Mouse (Mus musculus): Measurements from ENCODE around the gene Ldlrad1. TPM values are rescaled to one million over a fixed set of nuclear protein-coding genes. Genes with fewer than 3 reads are reported as not detected.

Ldlrad1 gene
- not detected in 2 replicates for polyA plus RNA-seq (2012; ENCODE audit: insufficient read depth, insufficient read length, missing spikeins)

GRCm38 (mm10) chr4:107208880-107209279 lies at the start of gene Ldlrad1:
Gene Ldlrad1, plus strand, starts transcription at chr4:107209180.
- no peaks in the 10 kb centered on the region for H3K4me1 ChIP-seq (ENCODE audit: control insufficient read depth, insufficient read depth, insufficient read length, low read length)
- no peak within 1 kb of the TSS for H3K4me3 ChIP-seq (ENCODE audit: insufficient read depth, low read depth, low read length)
- H3K27ac ChIP-seq (replicated peaks; ENCODE audit: low read depth, low read length): no peak within 1 kb of the TSS

- Histone ChIP-seq H3K27ac (replicated peaks; ENCODE audit: low read depth, low read length) (peak overlapping the region; percentile 26), H3K4me1 (ENCODE audit: control insufficient read depth, insufficient read depth, insufficient read length, low read length) (peaks cover 5% of the 10 kb centered on the region; the same call in 1 of the 2 replicates), H3K4me3 (ENCODE audit: insufficient read depth, low read depth, low read length) (no peak overlapping the region)
Observed at GRCm38 (mm10) chr4:107160181-107160580, 48.8 kb upstream of the Ldlrad1 start.

- Histone ChIP-seq H3K4me1 (ENCODE audit: control insufficient read depth, insufficient read depth, insufficient read length, low read length) (peaks cover 5% of the 10 kb centered on the region; the same call in 1 of the 2 replicates), H3K4me3 (ENCODE audit: insufficient read depth, low read depth, low read length) (no peak overlapping the region), H3K27ac (replicated peaks; ENCODE audit: low read depth, low read length) (no peak overlapping the region)
Observed at GRCm38 (mm10) chr4:107163341-107163740, 45.6 kb upstream of the Ldlrad1 start.

GRCm38 (mm10) chr4:107163756-107164587 lies 45.0 kb upstream of the Ldlrad1 start:
- Histone ChIP-seq H3K4me3 (ENCODE audit: insufficient read depth, low read depth, low read length) (no peak overlapping the region), H3K4me1 (ENCODE audit: control insufficient read depth, insufficient read depth, insufficient read length, low read length) (peaks cover 5% of the 10 kb centered on the region; the same call in 1 of the 2 replicates), H3K27ac (replicated peaks; ENCODE audit: low read depth, low read length) (no peak overlapping the region)

- Histone ChIP-seq H3K4me3 (ENCODE audit: insufficient read depth, low read depth, low read length) (no peak overlapping the region), H3K27ac (replicated peaks; ENCODE audit: low read depth, low read length) (no peak overlapping the region), H3K4me1 (ENCODE audit: control insufficient read depth, insufficient read depth, insufficient read length, low read length) (no peaks in the 10 kb centered on the region)
Observed at GRCm38 (mm10) chr4:107166700-107167099, 42.3 kb upstream of the Ldlrad1 start.

GRCm38 (mm10) chr4:107167798-107168197 lies 41.2 kb upstream of the Ldlrad1 start:
- no peaks in the 10 kb centered on the region for H3K4me1 ChIP-seq (ENCODE audit: control insufficient read depth, insufficient read depth, insufficient read length, low read length)
- H3K4me3 ChIP-seq (ENCODE audit: insufficient read depth, low read depth, low read length): no peak overlapping the region
- H3K27ac ChIP-seq (replicated peaks; ENCODE audit: low read depth, low read length): no peak overlapping the region

- H3K4me1 ChIP-seq (ENCODE audit: control insufficient read depth, insufficient read depth, insufficient read length, low read length): peaks cover 4% of the 10 kb centered on the region; the same call in 1 of the 2 replicates
- peak overlapping the region; percentile 88 for H3K4me3 ChIP-seq (ENCODE audit: insufficient read depth, low read depth, low read length)
- peak overlapping the region; percentile 87; the same call in 1 of the 2 replicates for H3K27ac ChIP-seq (replicated peaks; ENCODE audit: low read depth, low read length)
Observed at GRCm38 (mm10) chr4:107177506-107177905, 31.5 kb upstream of the Ldlrad1 start.

GRCm38 (mm10) chr4:107178182-107178829 lies 30.7 kb upstream of the Ldlrad1 start, which contains the start of gene Tmem59:
Gene Tmem59, plus strand, starts transcription at chr4:107178399.
- Histone ChIP-seq H3K4me3 (ENCODE audit: insufficient read depth, low read depth, low read length) (peak within 1 kb of the TSS; percentile 88), H3K4me1 (ENCODE audit: control insufficient read depth, insufficient read depth, insufficient read length, low read length) (peaks cover 4% of the 10 kb centered on the region; the same call in 1 of the 2 replicates), H3K27ac (replicated peaks; ENCODE audit: low read depth, low read length) (peak within 1 kb of the TSS; percentile 87)

- H3K27ac ChIP-seq (replicated peaks; ENCODE audit: low read depth, low read length): peak within 1 kb of the TSS; percentile 87
- H3K4me1 ChIP-seq (ENCODE audit: control insufficient read depth, insufficient read depth, insufficient read length, low read length): peaks cover 4% of the 10 kb centered on the region; the same call in 1 of the 2 replicates
- peak within 1 kb of the TSS; percentile 88 for H3K4me3 ChIP-seq (ENCODE audit: insufficient read depth, low read depth, low read length)
Observed at GRCm38 (mm10) chr4:107178830-107179490, 30.0 kb upstream of the Ldlrad1 start, which contains the start of gene Tceanc2. Gene Tceanc2, minus strand, starts transcription at chr4:107179116.

GRCm38 (mm10) chr4:107179561-107179960 lies 29.4 kb upstream of the Ldlrad1 start:
- Histone ChIP-seq H3K27ac (replicated peaks; ENCODE audit: low read depth, low read length) (no peak overlapping the region), H3K4me1 (ENCODE audit: control insufficient read depth, insufficient read depth, insufficient read length, low read length) (peaks cover 4% of the 10 kb centered on the region; the same call in 1 of the 2 replicates), H3K4me3 (ENCODE audit: insufficient read depth, low read depth, low read length) (peak overlapping the region; percentile 88)

- peaks cover 4% of the 10 kb centered on the region; the same call in 1 of the 2 replicates for H3K4me1 ChIP-seq (ENCODE audit: control insufficient read depth, insufficient read depth, insufficient read length, low read length)
- H3K4me3 ChIP-seq (ENCODE audit: insufficient read depth, low read depth, low read length): no peak overlapping the region
- no peak overlapping the region for H3K27ac ChIP-seq (replicated peaks; ENCODE audit: low read depth, low read length)
Observed at GRCm38 (mm10) chr4:107180746-107181145, 28.2 kb upstream of the Ldlrad1 start.

GRCm38 (mm10) chr4:107181866-107182265 lies 27.1 kb upstream of the Ldlrad1 start:
- peaks cover 4% of the 10 kb centered on the region; the same call in 1 of the 2 replicates for H3K4me1 ChIP-seq (ENCODE audit: control insufficient read depth, insufficient read depth, insufficient read length, low read length)
- no peak overlapping the region for H3K27ac ChIP-seq (replicated peaks; ENCODE audit: low read depth, low read length)
- no peak overlapping the region for H3K4me3 ChIP-seq (ENCODE audit: insufficient read depth, low read depth, low read length)

GRCm38 (mm10) chr4:107182796-107183195 lies 26.2 kb upstream of the Ldlrad1 start:
- H3K4me3 ChIP-seq (ENCODE audit: insufficient read depth, low read depth, low read length): no peak overlapping the region
- H3K4me1 ChIP-seq (ENCODE audit: control insufficient read depth, insufficient read depth, insufficient read length, low read length): 0 out of 2 replicates have a peak, but pooled peaks cover 4% of the 10 kb centered on the region
- no peak overlapping the region for H3K27ac ChIP-seq (replicated peaks; ENCODE audit: low read depth, low read length)

- 0 out of 2 replicates have a peak, but pooled peaks cover 4% of the 10 kb centered on the region for H3K4me1 ChIP-seq (ENCODE audit: control insufficient read depth, insufficient read depth, insufficient read length, low read length)
- no peak overlapping the region for H3K4me3 ChIP-seq (ENCODE audit: insufficient read depth, low read depth, low read length)
- H3K27ac ChIP-seq (replicated peaks; ENCODE audit: low read depth, low read length): no peak overlapping the region
Observed at GRCm38 (mm10) chr4:107183203-107183602, 25.8 kb upstream of the Ldlrad1 start.

- H3K4me3 ChIP-seq (ENCODE audit: insufficient read depth, low read depth, low read length): no peak overlapping the region
- H3K4me1 ChIP-seq (ENCODE audit: control insufficient read depth, insufficient read depth, insufficient read length, low read length): no peaks in the 10 kb centered on the region
- H3K27ac ChIP-seq (replicated peaks; ENCODE audit: low read depth, low read length): no peak overlapping the region
Observed at GRCm38 (mm10) chr4:107185703-107186102, 23.3 kb upstream of the Ldlrad1 start.

Data from brown adipose tissue, adult 24 weeks (tissue).